Comparison of ENCODE assay signal across 8 mouse cellular contexts in the genomic region with DNA sequence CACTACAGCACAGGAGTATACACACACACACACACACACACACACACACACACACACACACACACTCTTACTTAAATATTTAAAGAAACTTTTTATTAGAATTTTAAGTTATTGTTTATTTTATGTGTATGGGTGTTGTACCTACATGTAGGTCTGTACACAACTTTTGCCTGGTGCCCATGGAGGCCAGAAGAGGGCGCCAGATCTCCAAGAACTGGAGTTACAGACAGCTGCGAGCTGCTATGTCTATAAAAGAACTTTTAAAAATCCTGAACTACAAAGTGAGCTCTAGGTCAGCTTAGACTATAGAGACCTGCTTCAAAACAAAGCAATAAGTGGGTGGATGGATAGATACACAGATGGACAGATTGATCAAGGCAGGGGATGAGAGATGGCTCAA. TPM values are rescaled to one million over a fixed set of nuclear protein-coding genes. Genes with fewer than 3 reads are reported as not detected.
DNase-seq lines count a peak whose midpoint lies in the region; ATAC-seq and TF ChIP-seq lines count a peak whose summit lies in the region.

No protein-coding gene starts in this region.

- no peak overlapping the region for H3K4me3 ChIP-seq in forebrain, embryonic 11.5 days (ENCODE audit: low read depth, low read length)
- H3K4me3 ChIP-seq in forebrain, embryonic 16.5 days (replicated peaks; ENCODE audit: low read length): no peak overlapping the region
- H3K4me3 ChIP-seq in hindbrain, postnatal 0 days (ENCODE audit: low read length): no peak overlapping the region

- H3K4me1 ChIP-seq in forebrain, embryonic 11.5 days (replicated peaks; ENCODE audit: control insufficient read depth, insufficient read depth, low read length): no peaks in the 10 kb centered on the region
- peaks cover 2% of the 10 kb centered on the region; the same call in 1 of the 2 replicates for H3K4me1 ChIP-seq in forebrain, embryonic 16.5 days (replicated peaks; ENCODE audit: control insufficient read depth, insufficient read depth, low read length)
- no peaks in the 10 kb centered on the region for H3K4me1 ChIP-seq in hindbrain, postnatal 0 days (ENCODE audit: insufficient read depth, low read length)

- ATAC-seq in forebrain, embryonic 11.5 days (replicated peaks; ENCODE audit: low FRiP score): no peak
- ATAC-seq in forebrain, embryonic 16.5 days: no peak
- no peak for ATAC-seq in hindbrain, postnatal 0 days

- no peak overlapping the region for H3K27ac ChIP-seq in forebrain, embryonic 11.5 days (ENCODE audit: low read depth, low read length)
- no peak overlapping the region for H3K27ac ChIP-seq in forebrain, embryonic 16.5 days (ENCODE audit: low read length)
- H3K27ac ChIP-seq in hindbrain, postnatal 0 days: no peak overlapping the region

- H3K27me3 ChIP-seq in forebrain, embryonic 11.5 days (ENCODE audit: control insufficient read depth, insufficient read depth, low read length): no peaks in the 10 kb centered on the region
- H3K27me3 ChIP-seq in forebrain, embryonic 16.5 days (replicated peaks; ENCODE audit: control insufficient read depth, insufficient read depth, low read length): no peaks in the 10 kb centered on the region
- no peaks in the 10 kb centered on the region for H3K27me3 ChIP-seq in hindbrain, postnatal 0 days (ENCODE audit: insufficient read depth, low read length)

- no peak overlapping the region for H3K4me2 ChIP-seq in forebrain, embryonic 11.5 days (ENCODE audit: low read depth, low read length, severe bottlenecking)
- H3K4me2 ChIP-seq in forebrain, embryonic 16.5 days (ENCODE audit: low read length): no peak overlapping the region
- no peak overlapping the region for H3K4me2 ChIP-seq in hindbrain, postnatal 0 days (ENCODE audit: low read depth, low read length)

- DNase-seq in forebrain, embryonic 11.5 days (ENCODE audit: low spot score): peak; percentile 72
- peak; percentile 38 for DNase-seq in right cerebral cortex, adult 18-20 months
- DNase-seq in right cerebral cortex, postnatal 36 days (ENCODE audit: low spot score in 2 of 2): no peak
- peak; percentile 68 to 80 for DNase-seq in cerebellum, postnatal 25 days
- DNase-seq in hindbrain, postnatal 0 days (ENCODE audit: low spot score): peak; percentile 76
- DNase-seq in lung, postnatal 10 days: peak; percentile 77
- DNase-seq in spleen, postnatal 14 days (ENCODE audit: low spot score in 2 of 2): peak; percentile 42 to 65

- WGBS in forebrain, embryonic 11.5 days: 31% methylated on average over 2 of the region's 2 CpGs
- 23% methylated on average over 2 of the region's 2 CpGs for WGBS in forebrain, embryonic 16.5 days
- 20% methylated on average over 2 of the region's 2 CpGs for WGBS in hindbrain, postnatal 0 days

- no peak overlapping the region for H3K9ac ChIP-seq in forebrain, embryonic 11.5 days (ENCODE audit: low read length)
- no peak overlapping the region for H3K9ac ChIP-seq in forebrain, embryonic 16.5 days (replicated peaks; ENCODE audit: low read depth, low read length)
- H3K9ac ChIP-seq in hindbrain, postnatal 0 days (replicated peaks; ENCODE audit: low read length): no peak overlapping the region

- H3K36me3 ChIP-seq in forebrain, embryonic 11.5 days (ENCODE audit: control insufficient read depth, insufficient read depth, low read length): peaks cover 7% of the 10 kb centered on the region; the same call in 1 of the 2 replicates
- H3K36me3 ChIP-seq in forebrain, embryonic 16.5 days (ENCODE audit: control insufficient read depth, insufficient read depth): peaks cover 4% of the 10 kb centered on the region; the same call in 1 of the 2 replicates
- H3K36me3 ChIP-seq in hindbrain, postnatal 0 days (ENCODE audit: insufficient read depth, low read length): peaks cover 12% of the 10 kb centered on the region

- TF ChIP-seq CTCF in hindbrain, postnatal 0 days (IDR thresholded peaks at IDR 0.05; ENCODE audit: low read depth): peak; percentile 68

- H3K9me3 ChIP-seq in forebrain, embryonic 11.5 days (ENCODE audit: control insufficient read depth, low read length): no peaks in the 10 kb centered on the region
- no peaks in the 10 kb centered on the region for H3K9me3 ChIP-seq in forebrain, embryonic 16.5 days (ENCODE audit: control insufficient read depth, low read length)
- no peaks in the 10 kb centered on the region for H3K9me3 ChIP-seq in hindbrain, postnatal 0 days (ENCODE audit: low read length)

RNA-seq across cellular contexts. Expression of gene Trpc4ap, which starts 18.6 kb away (rescaled TPM):
- 141 and 154 TPM in 2 replicates for polyA plus RNA-seq in forebrain, embryonic 11.5 days (2014; fragmentation: Nextera tagmentation; extraction: Ambion mirVana)
- 179 and 180 TPM in 2 replicates for polyA plus RNA-seq in forebrain, embryonic 16.5 days (2015; fragmentation: Nextera tagmentation; extraction: Ambion mirVana)
- total RNA-seq in hindbrain, postnatal 0 days (2014; rRNA removed): 169 and 172 TPM in 2 replicates
- polyA plus RNA-seq in hindbrain, postnatal 0 days (2015; fragmentation: Nextera tagmentation; extraction: Ambion mirVana): 127 and 129 TPM in 2 replicates

RNA-seq across cellular contexts. Expression of gene Edem2, which starts 55.7 kb away (rescaled TPM):
- 31.8 and 33.2 TPM in 2 replicates for polyA plus RNA-seq in forebrain, embryonic 11.5 days (2014; fragmentation: Nextera tagmentation; extraction: Ambion mirVana)
- 46.8 and 52.3 TPM in 2 replicates for polyA plus RNA-seq in forebrain, embryonic 16.5 days (2015; fragmentation: Nextera tagmentation; extraction: Ambion mirVana)
- 32.0 and 40.7 TPM in 2 replicates for total RNA-seq in hindbrain, postnatal 0 days (2014; rRNA removed)
- 27.9 and 35.2 TPM in 2 replicates for polyA plus RNA-seq in hindbrain, postnatal 0 days (2015; fragmentation: Nextera tagmentation; extraction: Ambion mirVana)

Comparison
In these comparisons a context has a peak if more than half of its experiments do, and no peak if none do; other contexts are left out.
1. DNase-seq: peak in forebrain, embryonic 11.5 days (single experiment), right cerebral cortex, adult 18-20 months (single experiment), cerebellum, postnatal 25 days (2 of 2), hindbrain, postnatal 0 days (single experiment), lung, postnatal 10 days (single experiment) and spleen, postnatal 14 days (2 of 2); none in right cerebral cortex, postnatal 36 days (0 of 2).